Mouse (Mus musculus): ENCODE results near the gene Sit1. TPM values are rescaled to one million over a fixed set of nuclear protein-coding genes. Genes with fewer than 3 reads are reported as not detected.

Sit1 gene
- polyA plus RNA-seq, 1 experiment from 2014 or later, result not detected

DNA sequence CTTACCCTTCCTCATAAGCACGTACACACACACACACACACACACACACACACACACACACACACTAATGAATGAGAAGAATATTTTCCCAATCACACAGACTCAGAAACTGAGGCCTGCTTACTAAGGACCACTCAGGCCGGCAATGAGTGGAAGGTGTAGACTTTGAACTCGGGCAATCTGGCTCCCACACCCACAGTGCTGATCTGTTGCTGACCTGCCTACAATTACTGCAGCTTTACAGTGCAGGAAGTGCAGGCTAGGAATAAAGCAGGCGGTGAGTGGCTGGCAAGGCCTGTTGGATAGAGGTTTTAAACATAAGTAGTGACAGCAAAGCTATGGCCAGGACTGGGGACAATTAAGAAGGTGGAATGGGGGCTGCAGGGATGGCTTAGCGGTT, 2.5 kb downstream of the Sit1 start:
- 77% methylated on average over 5 of the region's 5 CpGs for WGBS
- Histone ChIP-seq H3K27ac (no peak overlapping the region), H3K9ac (no peak overlapping the region), H3K36me3 (replicated peaks) (no peaks in the 10 kb centered on the region), H3K9me3 (no peaks in the 10 kb centered on the region), H3K4me1 (peaks cover 6% of the 10 kb centered on the region), H3K4me3 (no peak overlapping the region), H3K27me3 (replicated peaks) (no peaks in the 10 kb centered on the region), H3K4me2 (no peak overlapping the region)
- ATAC-seq (replicated peaks), result no peak

DNA sequence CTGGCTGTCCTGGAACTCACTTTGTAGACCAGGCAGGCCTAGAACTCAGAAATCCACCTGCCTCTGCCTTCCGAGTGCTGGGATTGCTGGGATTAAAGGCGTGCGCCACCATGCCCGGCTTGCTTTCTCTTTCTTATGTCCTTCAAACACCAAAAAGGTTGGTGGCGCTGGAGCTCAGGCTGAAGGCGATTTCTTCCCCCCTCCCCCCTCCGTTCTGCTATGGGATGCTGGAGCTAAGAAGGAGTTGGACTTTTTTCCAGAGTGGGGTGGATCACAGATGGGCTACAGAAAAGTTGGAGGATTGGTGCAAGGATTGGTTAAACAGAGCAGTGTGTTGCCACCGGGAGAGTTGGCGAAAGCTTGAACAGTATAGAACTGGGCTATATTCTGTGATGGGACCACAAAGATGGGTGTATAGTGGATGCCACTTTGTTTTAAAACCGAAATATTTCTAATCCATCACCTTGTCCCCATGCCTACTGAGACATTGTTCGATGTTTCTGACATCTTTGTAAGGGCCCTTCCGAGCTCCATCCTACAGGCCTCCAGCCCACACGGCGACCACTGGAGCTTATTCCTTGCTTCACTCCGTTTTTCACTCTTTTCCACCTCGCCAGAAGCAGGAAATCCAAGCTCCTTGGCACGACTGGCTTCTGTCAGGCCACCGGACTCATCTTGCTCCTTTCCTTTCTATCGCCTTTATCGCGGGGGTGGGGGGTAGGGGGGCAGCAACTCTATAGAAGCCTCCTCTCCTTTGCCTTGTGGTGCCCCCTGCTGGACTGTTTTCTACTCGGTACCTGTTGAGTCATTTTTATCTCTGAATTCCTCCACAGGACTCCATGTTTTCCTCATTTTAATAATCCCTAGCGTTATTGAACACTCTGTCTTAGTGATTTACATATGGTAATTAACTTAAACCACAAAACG, 4.4 kb downstream of the Sit1 start:
- ATAC-seq (replicated peaks), result no peak
- Histone ChIP-seq H3K27me3 (replicated peaks) (no peaks in the 10 kb centered on the region), H3K4me2 (no peak overlapping the region), H3K9me3 (no peaks in the 10 kb centered on the region), H3K27ac (no peak overlapping the region), H3K9ac (no peak overlapping the region), H3K36me3 (replicated peaks) (no peaks in the 10 kb centered on the region), H3K4me3 (no peak overlapping the region), H3K4me1 (peaks cover 6% of the 10 kb centered on the region)
- 49% methylated on average over 24 of the region's 24 CpGs for WGBS

DNA sequence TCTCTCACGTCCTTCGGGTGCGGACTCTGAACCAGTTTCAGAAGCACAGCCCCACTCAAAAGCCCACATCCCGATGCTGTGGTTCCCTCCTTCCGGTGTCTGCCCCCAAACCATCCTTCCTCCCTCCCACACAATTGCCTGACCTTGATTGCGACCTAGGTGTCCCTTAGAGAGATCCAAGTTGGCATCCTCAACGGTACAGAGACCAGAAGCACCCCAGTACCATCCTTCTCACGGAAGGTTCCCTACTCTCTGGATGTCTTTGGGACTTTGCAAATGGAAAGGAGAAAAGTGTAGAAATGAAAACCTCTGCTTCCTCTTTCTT, 5.0 kb downstream of the Sit1 start:
- peak overlapping the region; percentile 38 for H3K4me3 ChIP-seq
- peak overlapping the region; percentile 29; the same call in 1 of the 2 replicates for H3K9ac ChIP-seq
- peak; percentile 34; the same call in 1 of the 2 replicates for ATAC-seq (replicated peaks)
- H3K4me2 ChIP-seq, result peak overlapping the region; percentile 53
- H3K27me3 ChIP-seq (replicated peaks), result no peaks in the 10 kb centered on the region
- no peaks in the 10 kb centered on the region for H3K9me3 ChIP-seq
- peaks cover 6% of the 10 kb centered on the region for H3K4me1 ChIP-seq
- WGBS, result 43% methylated on average over 8 of the region's 8 CpGs
- H3K27ac ChIP-seq, result no peak overlapping the region
- no peaks in the 10 kb centered on the region for H3K36me3 ChIP-seq (replicated peaks)

DNA sequence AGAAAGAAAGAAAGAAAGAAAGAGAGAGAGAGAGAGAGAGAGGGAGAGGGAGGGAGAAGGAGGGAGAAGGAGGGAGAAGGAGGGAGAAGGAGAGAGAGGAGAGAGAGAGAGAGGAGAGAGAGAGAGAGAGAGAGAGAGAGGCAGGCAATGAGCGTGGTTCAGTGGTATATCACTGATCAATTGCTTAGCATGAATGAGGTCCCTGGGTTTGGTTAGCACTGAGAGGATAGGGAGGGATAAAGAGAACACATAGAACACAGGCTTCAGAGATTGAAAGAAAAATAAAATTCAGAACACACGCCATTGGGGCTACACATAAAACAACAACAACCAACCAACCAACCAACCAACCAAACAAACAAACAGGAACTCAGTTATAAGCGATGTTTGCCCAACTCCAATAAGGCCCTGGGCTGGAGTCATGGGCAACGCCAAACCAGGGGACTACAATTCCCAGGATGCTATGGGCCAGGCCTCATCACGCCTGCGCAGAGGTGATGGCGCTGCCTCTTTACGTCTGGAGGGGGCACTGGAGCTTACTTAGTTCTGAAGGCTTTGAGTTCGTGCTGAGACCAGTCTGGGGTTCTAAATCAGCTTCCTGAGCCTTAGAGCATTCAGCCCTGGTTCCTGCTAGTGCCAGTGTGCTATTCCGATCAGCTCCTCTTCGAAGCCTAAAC, 5.5 kb downstream of the Sit1 start:
- Histone ChIP-seq H3K4me1 (peaks cover 6% of the 10 kb centered on the region), H3K36me3 (replicated peaks) (no peaks in the 10 kb centered on the region), H3K4me2 (peak overlapping the region; percentile 53), H3K9ac (peak overlapping the region; percentile 29; the same call in 1 of the 2 replicates), H3K4me3 (peak overlapping the region; percentile 38), H3K27me3 (replicated peaks) (no peaks in the 10 kb centered on the region), H3K9me3 (no peaks in the 10 kb centered on the region), H3K27ac (no peak overlapping the region)
- peak; percentile 96 for ATAC-seq (replicated peaks)
- WGBS, result 15% methylated on average over 11 of the region's 11 CpGs

DNA sequence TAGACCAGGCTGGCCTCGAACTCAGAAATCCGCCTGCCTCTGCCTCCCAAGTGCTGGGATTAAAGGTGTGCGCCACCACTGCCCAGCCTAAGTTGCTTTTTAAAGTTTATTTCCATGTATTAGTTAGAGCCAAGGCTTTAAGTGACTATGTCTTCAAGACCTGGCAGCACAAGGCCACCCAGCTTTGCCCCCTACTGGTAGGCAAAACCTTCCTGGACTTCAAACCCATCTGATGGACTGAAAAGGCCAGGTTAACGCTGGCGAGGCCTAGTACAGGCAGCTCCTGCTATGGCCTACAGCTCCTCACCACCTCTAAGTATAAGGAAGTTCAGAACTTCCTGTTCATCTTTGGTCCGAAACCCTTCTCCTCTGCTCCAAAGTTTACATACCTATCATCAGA, 6.9 kb downstream of the Sit1 start:
- Histone ChIP-seq H3K4me3 (no peak overlapping the region), H3K36me3 (replicated peaks) (no peaks in the 10 kb centered on the region), H3K27ac (no peak overlapping the region), H3K27me3 (replicated peaks) (no peaks in the 10 kb centered on the region), H3K4me1 (peaks cover 6% of the 10 kb centered on the region), H3K4me2 (no peak overlapping the region), H3K9me3 (no peaks in the 10 kb centered on the region), H3K9ac (no peak overlapping the region)
- no peak for ATAC-seq (replicated peaks)
- WGBS, result 87% methylated on average over 6 of the region's 6 CpGs

DNA sequence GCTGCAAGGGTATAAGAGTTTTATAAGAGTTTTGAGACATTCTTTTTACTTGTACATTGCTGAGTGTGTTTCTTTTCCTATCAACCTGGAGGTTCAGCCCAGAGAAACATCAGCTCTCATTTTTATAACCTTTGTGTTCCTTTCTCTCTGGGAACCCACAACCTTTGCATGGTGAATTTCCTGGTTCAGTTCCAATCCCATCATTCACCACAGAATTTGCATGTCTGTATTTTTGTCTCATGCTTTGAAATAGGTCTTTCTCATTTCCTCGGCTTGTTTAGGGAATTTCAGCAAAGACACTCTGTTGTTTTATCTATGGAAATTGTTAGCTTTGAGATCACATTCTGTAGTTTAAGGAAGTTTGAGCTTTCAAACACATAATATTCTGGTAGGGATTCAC, 9.9 kb downstream of the Sit1 start:
- Histone ChIP-seq H3K27ac (no peak overlapping the region), H3K4me1 (peaks cover 6% of the 10 kb centered on the region), H3K27me3 (replicated peaks) (no peaks in the 10 kb centered on the region), H3K36me3 (replicated peaks) (no peaks in the 10 kb centered on the region), H3K9me3 (no peaks in the 10 kb centered on the region), H3K4me2 (no peak overlapping the region), H3K4me3 (no peak overlapping the region), H3K9ac (no peak overlapping the region)
- 84% methylated on average over 1 of the region's 1 CpGs for WGBS
- no peak for ATAC-seq (replicated peaks)

DNA sequence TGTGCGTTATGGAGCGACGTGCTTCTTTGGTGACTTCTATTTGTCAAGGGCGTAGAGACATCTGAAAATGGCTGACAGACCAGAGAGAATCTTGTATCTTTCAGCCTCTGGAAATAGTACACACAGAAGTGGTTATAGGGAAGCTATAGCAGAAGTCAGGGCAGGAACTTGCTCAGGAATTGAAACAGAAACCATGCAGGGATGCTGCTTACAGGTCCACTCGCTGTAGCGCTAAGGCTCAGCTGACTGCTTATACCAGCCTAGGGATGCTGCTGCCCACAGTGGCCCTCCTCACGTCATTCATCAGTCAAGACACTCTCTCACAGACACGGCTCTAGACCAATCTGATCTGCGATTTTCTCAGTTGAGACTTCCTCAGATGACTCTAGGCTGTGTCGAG, 13.2 kb downstream of the Sit1 start:
- no peak overlapping the region for H3K27ac ChIP-seq
- H3K9ac ChIP-seq, result no peak overlapping the region
- no peak for ATAC-seq (replicated peaks)
- H3K4me2 ChIP-seq, result no peak overlapping the region
- 93% methylated on average over 10 of the region's 10 CpGs for WGBS
- no peaks in the 10 kb centered on the region for H3K9me3 ChIP-seq
- no peak overlapping the region for H3K4me3 ChIP-seq
- H3K27me3 ChIP-seq (replicated peaks), result no peaks in the 10 kb centered on the region
- H3K36me3 ChIP-seq (replicated peaks), result no peaks in the 10 kb centered on the region
- H3K4me1 ChIP-seq, result no peaks in the 10 kb centered on the region

DNA sequence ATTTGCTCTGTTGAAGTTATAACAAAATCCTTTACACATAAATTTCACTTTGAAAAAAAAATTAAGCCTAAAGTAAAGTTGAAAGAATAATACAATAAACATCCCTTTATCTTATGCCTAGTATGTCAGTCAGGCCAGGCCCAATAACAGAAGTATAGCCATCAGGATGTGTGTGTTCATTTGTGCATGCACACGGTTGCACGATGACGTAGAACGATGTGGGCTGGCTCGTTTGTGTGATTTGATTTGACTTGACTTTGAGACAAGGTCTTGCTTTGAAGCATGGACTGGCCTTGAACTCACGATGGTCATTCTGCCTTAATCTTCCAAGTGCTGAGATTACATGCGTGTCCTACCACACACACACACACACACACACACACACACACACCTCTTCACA, 16.7 kb downstream of the Sit1 start:
- no peak overlapping the region for H3K27ac ChIP-seq
- H3K4me2 ChIP-seq, result no peak overlapping the region
- no peaks in the 10 kb centered on the region for H3K27me3 ChIP-seq (replicated peaks)
- no peak overlapping the region for H3K4me3 ChIP-seq
- ATAC-seq (replicated peaks), result no peak
- H3K36me3 ChIP-seq (replicated peaks), result no peaks in the 10 kb centered on the region
- WGBS, result 91% methylated on average over 7 of the region's 7 CpGs
- no peak overlapping the region for H3K9ac ChIP-seq
- H3K4me1 ChIP-seq, result no peaks in the 10 kb centered on the region
- no peaks in the 10 kb centered on the region for H3K9me3 ChIP-seq

DNA sequence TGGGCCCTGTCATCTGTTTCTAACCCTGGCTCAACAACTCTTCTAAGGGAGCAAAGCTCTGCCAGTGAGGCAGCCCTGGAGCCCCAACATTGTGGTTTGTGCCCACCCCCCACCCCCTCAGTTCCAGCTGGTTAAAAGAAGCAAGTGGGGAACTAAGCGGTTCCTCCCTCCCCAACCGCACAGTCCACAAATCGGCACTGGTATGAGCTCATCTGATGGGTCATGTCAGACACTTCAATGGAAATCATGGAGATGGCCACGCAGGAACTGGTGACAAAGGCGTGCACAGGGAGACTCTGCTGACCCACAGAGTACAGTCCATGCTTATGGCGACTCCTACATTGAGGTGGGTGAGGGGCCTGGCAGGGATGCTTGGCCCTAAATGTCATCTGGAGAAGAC, 17.6 kb downstream of the Sit1 start:
- no peak overlapping the region for H3K4me2 ChIP-seq
- no peaks in the 10 kb centered on the region for H3K4me1 ChIP-seq
- WGBS, result 87% methylated on average over 6 of the region's 6 CpGs
- no peak overlapping the region for H3K4me3 ChIP-seq
- ATAC-seq (replicated peaks), result no peak
- H3K27ac ChIP-seq, result no peak overlapping the region
- no peaks in the 10 kb centered on the region for H3K36me3 ChIP-seq (replicated peaks)
- no peak overlapping the region for H3K9ac ChIP-seq
- H3K27me3 ChIP-seq (replicated peaks), result no peaks in the 10 kb centered on the region
- no peaks in the 10 kb centered on the region for H3K9me3 ChIP-seq

DNA sequence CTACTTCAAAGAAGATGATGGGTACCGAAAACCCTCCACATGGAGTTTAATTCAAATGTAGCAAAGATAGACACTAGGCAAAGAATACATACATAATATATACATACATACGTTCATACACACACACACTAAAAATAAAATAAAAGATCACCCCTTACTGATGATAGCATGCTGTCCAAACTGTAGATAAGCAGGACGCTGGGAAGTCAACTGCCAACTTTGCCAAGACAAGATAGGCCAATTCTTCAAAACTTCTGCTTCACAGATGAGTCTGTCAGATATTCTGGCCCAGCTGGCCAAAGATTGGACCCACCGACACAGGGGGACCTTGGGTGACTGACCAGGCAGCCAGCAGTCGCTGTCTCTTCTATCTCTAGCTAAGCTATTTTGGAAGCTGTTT, 20.4 kb downstream of the Sit1 start:
- Histone ChIP-seq H3K4me3 (no peak overlapping the region), H3K36me3 (replicated peaks) (no peaks in the 10 kb centered on the region), H3K27me3 (replicated peaks) (no peaks in the 10 kb centered on the region), H3K9ac (no peak overlapping the region), H3K4me2 (no peak overlapping the region), H3K4me1 (no peaks in the 10 kb centered on the region), H3K27ac (no peak overlapping the region), H3K9me3 (no peaks in the 10 kb centered on the region)
- WGBS, result 94% methylated on average over 5 of the region's 5 CpGs
- no peak for ATAC-seq (replicated peaks)

DNA sequence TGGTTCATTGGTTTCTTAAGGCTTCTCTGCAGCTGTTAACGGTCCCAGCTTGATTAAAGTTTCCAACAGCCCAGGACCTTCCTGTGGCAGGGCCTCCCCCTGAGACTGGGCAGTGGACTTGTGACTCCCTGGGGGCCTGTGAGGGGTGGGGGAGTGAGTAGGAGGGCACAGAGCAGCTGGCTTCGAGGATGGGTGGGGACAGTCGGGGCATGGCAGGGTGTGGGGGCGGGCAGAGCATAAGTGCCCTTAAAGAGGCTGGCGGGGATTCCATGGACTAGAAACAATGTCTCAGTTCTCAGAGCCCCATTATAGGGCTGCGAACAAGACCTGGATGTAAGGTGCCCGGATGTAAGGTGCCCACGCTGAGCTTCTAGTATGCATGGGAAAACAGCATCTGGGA, 26.4 kb downstream of the Sit1 start:
- H3K27ac ChIP-seq, result no peak overlapping the region
- no peaks in the 10 kb centered on the region for H3K9me3 ChIP-seq
- H3K27me3 ChIP-seq (replicated peaks), result peaks cover 20% of the 10 kb centered on the region
- WGBS, result 24% methylated on average over 8 of the region's 8 CpGs
- H3K4me2 ChIP-seq, result no peak overlapping the region
- H3K4me3 ChIP-seq, result no peak overlapping the region
- H3K9ac ChIP-seq, result no peak overlapping the region
- no peaks in the 10 kb centered on the region for H3K36me3 ChIP-seq (replicated peaks)
- peaks cover 10% of the 10 kb centered on the region for H3K4me1 ChIP-seq
- ATAC-seq (replicated peaks), result no peak

DNA sequence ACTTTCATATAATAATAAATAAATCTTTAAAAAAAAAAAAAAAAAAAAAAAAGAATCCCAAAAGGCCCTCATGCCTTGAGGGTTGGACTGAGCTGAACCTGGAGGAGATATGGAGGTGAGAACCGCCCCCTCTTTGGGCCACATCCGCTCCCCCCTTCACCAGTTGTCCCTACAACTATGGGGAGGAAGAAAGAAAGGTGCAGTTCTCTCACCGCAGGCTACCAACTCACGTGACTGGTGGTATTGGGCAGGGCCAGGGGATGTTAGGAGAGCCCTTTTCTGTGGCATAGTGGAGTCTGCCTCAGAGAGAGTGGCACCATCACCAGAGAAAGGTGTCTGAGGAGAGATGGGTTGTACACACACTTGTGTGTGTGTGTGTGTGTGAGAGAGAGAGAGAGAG, 27.1 kb downstream of the Sit1 start:
- Histone ChIP-seq H3K36me3 (replicated peaks) (no peaks in the 10 kb centered on the region), H3K4me3 (no peak overlapping the region), H3K9ac (no peak overlapping the region), H3K9me3 (no peaks in the 10 kb centered on the region), H3K4me1 (peaks cover 10% of the 10 kb centered on the region), H3K27me3 (replicated peaks) (peaks cover 21% of the 10 kb centered on the region), H3K4me2 (no peak overlapping the region), H3K27ac (no peak overlapping the region)
- 33% methylated on average over 4 of the region's 4 CpGs for WGBS
- ATAC-seq (replicated peaks), result no peak
